Mouse (Mus musculus) lung, embryonic 14.5 days (tissue): Measurements from ENCODE around the gene Tmem164. TPM values are rescaled to one million over a fixed set of nuclear protein-coding genes. Genes with fewer than 3 reads are reported as not detected.

Source experiments
- ATAC-seq: fragments of 200-750 bp; cut with Nextera tagmentation; 2 replicates; pipeline ENCODE4 v1.8.0; 2017; ENCODE audit warnings: mild to moderate bottlenecking, moderate TSS enrichment, moderate library complexity; ENCODE audit not compliant: insufficient read depth
- DNase-seq: peaks from one replicate; pipeline ENCODE4 v3.0.0-alpha.2; 2015
- H3K27ac ChIP-seq: fragments of 300-500 bp; sonication (generic); 2 replicates; pipeline ENCODE4 v1.5.1; 2014; ENCODE audit warnings: low read depth, mild to moderate bottlenecking, moderate library complexity
- H3K27me3 ChIP-seq: fragments of 300-500 bp; sonication (generic); 2 replicates; pipeline ENCODE4 v1.6.1; 2014; ENCODE audit warnings: low read length, control low read depth; ENCODE audit not compliant: insufficient read depth
- H3K36me3 ChIP-seq: fragments of 300-500 bp; sonication (generic); 2 replicates; pipeline ENCODE4 v1.6.1; 2014; ENCODE audit warnings: control low read depth; ENCODE audit not compliant: insufficient read depth
- H3K4me1 ChIP-seq: fragments of 300-500 bp; sonication (generic); 2 replicates; pipeline ENCODE4 v1.6.1; 2014; ENCODE audit warnings: antibody characterized with exemption, control low read depth; ENCODE audit not compliant: insufficient read depth
- H3K4me2 ChIP-seq: fragments of 300-500 bp; sonication (generic); 2 replicates; pipeline ENCODE4 v1.6.1; 2014; ENCODE audit warnings: mild to moderate bottlenecking
- H3K4me3 ChIP-seq: fragments of 300-500 bp; sonication (generic); 2 replicates; pipeline ENCODE4 v1.5.1; 2014; ENCODE audit warnings: low read depth, low read length
- H3K9ac ChIP-seq: fragments of 300-500 bp; sonication (generic); 2 replicates; pipeline ENCODE4 v1.6.1; 2014
- H3K9me3 ChIP-seq: fragments of 300-500 bp; sonication (generic); 2 replicates; pipeline ENCODE4 v1.6.1; 2016; ENCODE audit warnings: low read depth, low read length, control low read depth
- CTCF ChIP-seq: IDR thresholded peaks from 2 replicates; pipeline ENCODE4 v1.5.1; 2016; ENCODE audit warnings: antibody characterized with exemption, low read depth
- WGBS: fragments of 180-500 bp; shearing (Covaris S2); extraction: QIAGEN DNeasy Blood & Tissue Kit; methylation state at CpG from one replicate; pipeline ENCODE4 v1.1.7; 2014; 5-methylcytosine and 5-hydroxymethylcytosine counted together
- polyA plus RNA-seq: library from polyadenylated mRNA; unstranded; fragments of >200 nt; fragmentation: Nextera tagmentation; extraction: Ambion mirVana; gene quantifications from 2 replicates; pipeline ENCODE4 v1.2.1, GENCODE M21; 2014

Tmem164 gene
- polyA plus RNA-seq, 1 experiment from 2014 or later: 42.0 TPM

- ATAC-seq (no peak), DNase-seq (no peak)
- H3K27ac ChIP-seq: no peak overlapping the region
- H3K4me3 ChIP-seq: no peak overlapping the region
- H3K9ac ChIP-seq: no peak overlapping the region
- no peaks in the 10 kb centered on the region for H3K4me1 ChIP-seq
- H3K4me2 ChIP-seq: no peak overlapping the region
- TF ChIP-seq CTCF: no peak
- WGBS: 39% methylated on average over 9 of the region's 9 CpGs
- H3K36me3 ChIP-seq: no peaks in the 10 kb centered on the region
- no peaks in the 10 kb centered on the region for H3K27me3 ChIP-seq
- H3K9me3 ChIP-seq: no peaks in the 10 kb centered on the region
These were observed 11.7 kb upstream of the Tmem164 start for GRCm38 (mm10) chrX:142669312-142670091.

GRCm38 (mm10) chrX:142670121-142670520 is 11.1 kb upstream of the Tmem164 start:
- Histone ChIP-seq H3K9me3 (no peaks in the 10 kb centered on the region), H3K27ac (no peak overlapping the region), H3K4me3 (no peak overlapping the region), H3K36me3 (no peaks in the 10 kb centered on the region), H3K4me2 (no peak overlapping the region), H3K9ac (no peak overlapping the region), H3K27me3 (no peaks in the 10 kb centered on the region), H3K4me1 (no peaks in the 10 kb centered on the region)
- TF ChIP-seq CTCF: no peak
- ATAC-seq (no peak), DNase-seq (no peak)
- WGBS: 44% methylated on average over 3 of the region's 3 CpGs

- H3K4me2 ChIP-seq: no peak overlapping the region
These were observed 10.1 kb upstream of the Tmem164 start for GRCm38 (mm10) chrX:142671141-142671540.

GRCm38 (mm10) chrX:142672701-142673100 is 8.5 kb upstream of the Tmem164 start:
- H3K9me3 ChIP-seq: no peaks in the 10 kb centered on the region
- no peak overlapping the region for H3K27ac ChIP-seq
- ATAC-seq: no peak
- H3K27me3 ChIP-seq: no peaks in the 10 kb centered on the region
- H3K9ac ChIP-seq: no peak overlapping the region
- DNase-seq: no peak
- 50% methylated on average over 1 of the region's 1 CpGs for WGBS
- H3K36me3 ChIP-seq: no peaks in the 10 kb centered on the region
- no peak overlapping the region for H3K4me2 ChIP-seq
- TF ChIP-seq CTCF: no peak
- H3K4me1 ChIP-seq: no peaks in the 10 kb centered on the region
- no peak overlapping the region for H3K4me3 ChIP-seq

More at GRCm38 (mm10) chrX:142671141-142671540, 10.1 kb upstream of the Tmem164 start:
- no peak for TF ChIP-seq CTCF
- no peak overlapping the region for H3K27ac ChIP-seq
- no peaks in the 10 kb centered on the region for H3K27me3 ChIP-seq
- DNase-seq: no peak
- H3K9me3 ChIP-seq: no peaks in the 10 kb centered on the region
- no peak for ATAC-seq
- no peak overlapping the region for H3K4me3 ChIP-seq
- H3K36me3 ChIP-seq: no peaks in the 10 kb centered on the region
- 86% methylated on average over 1 of the region's 1 CpGs for WGBS
- no peak overlapping the region for H3K9ac ChIP-seq
- no peaks in the 10 kb centered on the region for H3K4me1 ChIP-seq

- TF ChIP-seq CTCF: no peak
- Histone ChIP-seq H3K4me3 (no peak overlapping the region), H3K4me1 (no peaks in the 10 kb centered on the region), H3K27me3 (no peaks in the 10 kb centered on the region; the same call in 1 of the 2 replicates), H3K4me2 (no peak overlapping the region), H3K9me3 (no peaks in the 10 kb centered on the region), H3K36me3 (no peaks in the 10 kb centered on the region), H3K27ac (no peak overlapping the region), H3K9ac (no peak overlapping the region)
- DNase-seq (no peak), ATAC-seq (no peak)
- WGBS: 42% methylated on average over 2 of the region's 3 CpGs
These were observed 4.0 kb upstream of the Tmem164 start for GRCm38 (mm10) chrX:142677193-142677592.

GRCm38 (mm10) chrX:142678499-142679474 is 2.4 kb upstream of the Tmem164 start:
- DNase-seq (no peak), ATAC-seq (no peak)
- WGBS: 56% methylated on average over 13 of the region's 13 CpGs
- TF ChIP-seq CTCF: no peak
- H3K4me3 ChIP-seq: no peak overlapping the region
- H3K4me2 ChIP-seq: no peak overlapping the region
- H3K27ac ChIP-seq: no peak overlapping the region
- no peaks in the 10 kb centered on the region for H3K36me3 ChIP-seq
- no peak overlapping the region for H3K9ac ChIP-seq
- H3K9me3 ChIP-seq: no peaks in the 10 kb centered on the region
- H3K4me1 ChIP-seq: no peaks in the 10 kb centered on the region
- H3K27me3 ChIP-seq: no peaks in the 10 kb centered on the region; the same call in 1 of the 2 replicates
